Mouse (Mus musculus): Measurements from ENCODE around the gene Sdr42e1. TPM values are rescaled to one million over a fixed set of nuclear protein-coding genes. Genes with fewer than 3 reads are reported as not detected.

Sdr42e1 gene
- total and polyA plus RNA-seq, 3 experiments: 2.3 to 4.1 (median 3.1) TPM

- in situ Hi-C loops (cut with MboI; ENCODE audit: low pct_ligation_motif_present, low pct_unique_long_range_greater_than_20kb, low sequenced_read_pairs): no loop called here
- H3K9ac ChIP-seq (ENCODE audit: insufficient read depth, low read depth): no peak overlapping the region
- no peak overlapping the region for H3K4me3 ChIP-seq (replicated peaks in 1 of 3; ENCODE audit: low read depth in 2 of 3, low read length in 2 of 3, poor library complexity in 1 of 3)
- H3K27me3 ChIP-seq (replicated peaks): no peaks in the 10 kb centered on the region
- H3K9me3 ChIP-seq (replicated peaks; ENCODE audit: low read length): no peaks in the 10 kb centered on the region
- H3K4me1 ChIP-seq (ENCODE audit: control insufficient read depth in 1 of 2, insufficient read depth in 2 of 2): peaks cover 5 to 17% of the 10 kb centered on the region in 2 experiments; a peak in 3 of 4 replicates
- H3K4me2 ChIP-seq (ENCODE audit: insufficient read depth, low read depth, poor library complexity, severe bottlenecking): peak overlapping the region; percentile 79; the same call in 1 of the 2 replicates
- TF ChIP-seq TCF12 (IDR thresholded peaks at IDR 0.05; ENCODE audit: low read depth, low read length) (no peak), CTCF (conservative IDR thresholded peaks at IDR 0.05 in 1 of 2, IDR thresholded peaks at IDR 0.05 in 1 of 2; ENCODE audit: low read depth in 2 of 2, low read length in 2 of 2) (0 out of 4 replicates have a peak, but pooled peaks of 1 of the 2 experiments have one; percentile 4)
- DNase-seq (ENCODE audit: extremely low read depth): peak; percentile 23
- no peaks in the 10 kb centered on the region for H3K79me2 ChIP-seq (replicated peaks; ENCODE audit: control insufficient read depth, extremely low read depth, insufficient read depth, poor library complexity, severe bottlenecking)
- dilution Hi-C loops (cut with MboI; ENCODE audit: extremely low pct_ligation_motif_present, extremely low pct_unique_long_range_greater_than_20kb, low sequenced_read_pairs): no loop called here
- no peaks in the 10 kb centered on the region for H3K36me3 ChIP-seq (replicated peaks in 1 of 2; ENCODE audit: control insufficient read depth in 1 of 2, insufficient read depth in 1 of 2, low read length in 1 of 2)
- no peak overlapping the region for H3K27ac ChIP-seq (ENCODE audit: insufficient read depth, low read depth)
Measured at GRCm38 (mm10) chr8:117684504-117684903, 11.0 kb upstream of the Sdr42e1 start.

GRCm38 (mm10) chr8:117683925-117684472, 10.5 kb upstream of the Sdr42e1 start:
- TF ChIP-seq MEF2A (IDR thresholded peaks at IDR 0.05; ENCODE audit: borderline replicate concordance, low read depth, low read length) (no peak), POLR2A (IDR thresholded peaks at IDR 0.05; ENCODE audit: low read depth, low read length) (no peak), KAT2A (IDR thresholded peaks at IDR 0.05; ENCODE audit: insufficient replicate concordance, low read length) (no peak), JUN (IDR thresholded peaks at IDR 0.05; ENCODE audit: insufficient read depth, low read depth, low read length) (no peak), SMC3 (IDR thresholded peaks at IDR 0.05; ENCODE audit: low read depth, low read length) (no peak), ELF1 (IDR thresholded peaks at IDR 0.05; ENCODE audit: low read depth, low read length) (no peak), ZC3H11A (IDR thresholded peaks at IDR 0.05; ENCODE audit: low read depth, low read length) (no peak), USF1 (IDR thresholded peaks at IDR 0.05; ENCODE audit: low read depth, low read length) (no peak), CHD1 (IDR thresholded peaks at IDR 0.05; ENCODE audit: low read depth, low read length) (no peak), CHD2 (IDR thresholded peaks at IDR 0.05; ENCODE audit: low read length) (no peak), PAX5 (IDR thresholded peaks at IDR 0.05; ENCODE audit: low read length) (no peak), UBTF (IDR thresholded peaks at IDR 0.05; ENCODE audit: low read depth, low read length) (no peak), ZNF384 (IDR thresholded peaks at IDR 0.05; ENCODE audit: low read depth, low read length) (no peak), IRF4 (IDR thresholded peaks at IDR 0.05; ENCODE audit: low read depth, low read length) (no peak), NELFE (IDR thresholded peaks at IDR 0.05; ENCODE audit: low read depth, low read length) (no peak), CTCF (conservative IDR thresholded peaks at IDR 0.05 in 1 of 2, IDR thresholded peaks at IDR 0.05 in 1 of 2; ENCODE audit: low read depth in 2 of 2, low read length in 2 of 2) (no peak), ETS1 (conservative IDR thresholded peaks at IDR 0.05; ENCODE audit: low read depth, low read length) (no peak), JUND (conservative IDR thresholded peaks at IDR 0.05; ENCODE audit: low read depth, low read length) (no peak), SIN3A (IDR thresholded peaks at IDR 0.05; ENCODE audit: low read length) (no peak)
- Histone ChIP-seq H3K27ac (ENCODE audit: insufficient read depth, low read depth) (no peak overlapping the region), H3K4me1 (ENCODE audit: control insufficient read depth in 1 of 2, insufficient read depth in 2 of 2) (peaks cover 5 to 17% of the 10 kb centered on the region in 2 experiments; a peak in 3 of 4 replicates), H3K4me2 (ENCODE audit: insufficient read depth, low read depth, poor library complexity, severe bottlenecking) (peak overlapping the region; percentile 79), H3K27me3 (replicated peaks) (no peaks in the 10 kb centered on the region), H3K79me2 (replicated peaks; ENCODE audit: control insufficient read depth, extremely low read depth, insufficient read depth, poor library complexity, severe bottlenecking) (no peaks in the 10 kb centered on the region), H3K9me3 (replicated peaks; ENCODE audit: low read length) (no peaks in the 10 kb centered on the region), H3K9ac (ENCODE audit: insufficient read depth, low read depth) (no peak overlapping the region), H3K36me3 (replicated peaks in 1 of 2; ENCODE audit: control insufficient read depth in 1 of 2, insufficient read depth in 1 of 2, low read length in 1 of 2) (no peaks in the 10 kb centered on the region), H3K4me3 (replicated peaks in 1 of 3; ENCODE audit: low read depth in 2 of 3, low read length in 2 of 3, poor library complexity in 1 of 3) (peak overlapping the region in 1 of 3 experiments; percentile 36)
- no peak for DNase-seq (ENCODE audit: extremely low read depth)
- dilution Hi-C loops (cut with MboI; ENCODE audit: extremely low pct_ligation_motif_present, extremely low pct_unique_long_range_greater_than_20kb, low sequenced_read_pairs) (no loop called here), in situ Hi-C loops (cut with MboI; ENCODE audit: low pct_ligation_motif_present, low pct_unique_long_range_greater_than_20kb, low sequenced_read_pairs) (no loop called here)

Measured in CH12.LX (cell line).